Mouse (Mus musculus): ENCODE measurements around the gene Gm6096.

DNA sequence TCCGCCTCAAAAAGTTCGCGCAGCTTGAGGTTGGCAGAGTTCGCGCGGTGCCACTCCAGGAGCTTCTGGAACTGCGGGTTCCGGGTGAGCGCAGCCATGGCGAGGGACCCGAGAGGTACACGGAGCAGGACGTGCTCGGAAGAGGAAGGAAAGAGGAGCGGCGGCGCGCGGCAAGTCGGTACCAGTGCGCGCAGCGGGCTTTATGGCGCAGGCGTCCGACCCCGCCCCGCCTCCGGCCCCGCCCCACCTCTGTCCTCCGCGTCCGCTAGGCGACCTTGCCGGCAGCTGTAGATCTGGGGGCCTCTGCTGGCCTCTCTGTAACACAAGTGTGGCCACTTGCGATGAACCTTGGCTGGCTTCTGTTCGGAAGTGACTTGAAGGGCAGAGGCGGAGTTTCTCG is 20.7 kb upstream of the Gm6096 start, which contains the start of gene Gpi1:
- no peak for TF ChIP-seq GATA1 (IDR thresholded peaks at IDR 0.05; ENCODE audit: borderline replicate concordance, low read length)
- no peak for TF ChIP-seq FLI1 (IDR thresholded peaks at IDR 0.05; ENCODE audit: low read length)
